Mouse (Mus musculus) neural tube, embryonic 15.5 days (tissue): ENCODE measurements around the gene Frmd8. TPM values are rescaled to one million over a fixed set of nuclear protein-coding genes. Genes with fewer than 3 reads are reported as not detected.

Experiments
- ATAC-seq: fragments of 200-750 bp; cut with Nextera tagmentation; 2 replicates; pipeline ENCODE4 v1.8.0; 2017; ENCODE audit warnings: mild to moderate bottlenecking, moderate TSS enrichment, moderate library complexity; ENCODE audit not compliant: low FRiP score
- H3K27ac ChIP-seq: fragments of 300-500 bp; sonication (generic); replicated peaks from 2 replicates; pipeline ENCODE4 v1.5.1; 2015; ENCODE audit warnings: mild to moderate bottlenecking, inconsistent platforms
- H3K27me3 ChIP-seq: fragments of 300-500 bp; sonication (generic); replicated peaks from 2 replicates; pipeline ENCODE4 v1.6.1; 2015; ENCODE audit warnings: inconsistent platforms
- H3K36me3 ChIP-seq: fragments of 300-500 bp; sonication (generic); 2 replicates; pipeline ENCODE4 v1.6.1; 2015; ENCODE audit warnings: inconsistent platforms
- H3K4me1 ChIP-seq: fragments of 300-500 bp; sonication (generic); 2 replicates; pipeline ENCODE4 v1.6.1; 2015; ENCODE audit warnings: inconsistent platforms
- H3K4me2 ChIP-seq: fragments of 300-500 bp; sonication (generic); 2 replicates; pipeline ENCODE4 v1.6.1; 2015; ENCODE audit warnings: inconsistent platforms, mild to moderate bottlenecking, moderate library complexity
- H3K4me3 ChIP-seq: fragments of 300-500 bp; sonication (generic); replicated peaks from 2 replicates; pipeline ENCODE4 v1.5.1; 2015; ENCODE audit warnings: mild to moderate bottlenecking, inconsistent platforms
- H3K9ac ChIP-seq: fragments of 300-500 bp; sonication (generic); replicated peaks from 2 replicates; pipeline ENCODE4 v1.6.1; 2015; ENCODE audit warnings: mild to moderate bottlenecking, inconsistent platforms
- H3K9me3 ChIP-seq: fragments of 300-500 bp; sonication (generic); replicated peaks from 2 replicates; pipeline ENCODE4 v1.6.1; 2016; ENCODE audit warnings: inconsistent platforms
- WGBS: fragments of 180-500 bp; shearing (Covaris S2); methylation state at CpG from one replicate; pipeline ENCODE4 v1.1.7; 2015; ENCODE audit warnings: mixed read lengths; 5-methylcytosine and 5-hydroxymethylcytosine counted together
- polyA plus RNA-seq: library from polyadenylated mRNA; unstranded; fragments of >200 nt; fragmentation: Nextera tagmentation; extraction: Ambion mirVana; gene quantifications from 2 replicates; pipeline ENCODE4 v1.2.1, GENCODE M21; 2015

Gene Frmd8
- polyA plus RNA-seq, 1 experiment from 2014 or later: 13.8 TPM

DNA sequence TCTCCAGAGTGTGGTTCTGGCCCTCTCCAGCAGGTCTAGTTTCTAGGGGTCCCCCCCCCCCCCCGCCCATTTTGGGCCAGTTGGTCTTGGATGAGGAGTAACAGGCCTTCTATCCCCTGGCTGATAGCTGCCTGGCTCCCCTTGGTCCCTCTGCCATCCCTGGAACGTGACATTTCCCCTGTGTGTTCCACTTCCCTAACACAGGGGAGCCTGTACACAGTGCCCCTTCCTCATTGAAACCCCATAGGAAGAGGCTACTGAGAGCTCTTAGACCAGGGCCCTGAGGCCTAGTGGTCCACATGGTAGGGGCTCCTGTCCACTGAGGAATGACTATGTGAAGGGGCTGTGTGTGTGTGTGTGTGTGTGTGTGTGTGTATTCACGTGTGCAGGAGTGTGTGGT lies 67.3 kb downstream of the Frmd8 start:
- Histone ChIP-seq H3K27me3 (no peaks in the 10 kb centered on the region), H3K4me3 (no peak overlapping the region), H3K4me2 (no peak overlapping the region), H3K4me1 (peaks cover 75% of the 10 kb centered on the region), H3K27ac (no peak overlapping the region), H3K36me3 (no peaks in the 10 kb centered on the region), H3K9ac (no peak overlapping the region), H3K9me3 (no peaks in the 10 kb centered on the region)
- WGBS: 67% methylated on average over 3 of the region's 3 CpGs
- ATAC-seq: no peak

DNA sequence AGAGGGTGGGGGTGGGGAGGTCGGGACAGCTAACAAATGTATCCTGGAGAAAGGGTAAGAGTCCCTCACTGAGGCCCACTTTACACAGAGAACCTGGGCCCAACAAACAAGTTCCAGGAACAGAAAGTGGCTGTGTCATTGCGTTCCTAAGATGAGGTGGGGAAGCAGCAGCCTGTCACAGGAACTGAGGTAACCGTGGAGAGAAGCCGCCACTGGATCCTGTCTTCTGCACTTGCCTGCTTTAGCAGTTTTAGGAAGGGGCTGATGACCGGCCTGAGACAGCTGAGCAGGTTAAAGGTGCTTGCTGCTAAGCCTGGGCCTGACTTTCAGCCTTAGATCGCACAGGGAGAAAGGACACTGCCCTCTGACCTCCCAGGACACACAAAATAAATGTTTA lies 68.3 kb downstream of the Frmd8 start:
- Histone ChIP-seq H3K27me3 (no peaks in the 10 kb centered on the region), H3K36me3 (no peaks in the 10 kb centered on the region), H3K4me3 (no peak overlapping the region), H3K9ac (no peak overlapping the region), H3K4me1 (peaks cover 65% of the 10 kb centered on the region), H3K4me2 (no peak overlapping the region), H3K9me3 (no peaks in the 10 kb centered on the region), H3K27ac (peak overlapping the region; percentile 77)
- no peak for ATAC-seq
- 30% methylated on average over 6 of the region's 6 CpGs for WGBS

DNA sequence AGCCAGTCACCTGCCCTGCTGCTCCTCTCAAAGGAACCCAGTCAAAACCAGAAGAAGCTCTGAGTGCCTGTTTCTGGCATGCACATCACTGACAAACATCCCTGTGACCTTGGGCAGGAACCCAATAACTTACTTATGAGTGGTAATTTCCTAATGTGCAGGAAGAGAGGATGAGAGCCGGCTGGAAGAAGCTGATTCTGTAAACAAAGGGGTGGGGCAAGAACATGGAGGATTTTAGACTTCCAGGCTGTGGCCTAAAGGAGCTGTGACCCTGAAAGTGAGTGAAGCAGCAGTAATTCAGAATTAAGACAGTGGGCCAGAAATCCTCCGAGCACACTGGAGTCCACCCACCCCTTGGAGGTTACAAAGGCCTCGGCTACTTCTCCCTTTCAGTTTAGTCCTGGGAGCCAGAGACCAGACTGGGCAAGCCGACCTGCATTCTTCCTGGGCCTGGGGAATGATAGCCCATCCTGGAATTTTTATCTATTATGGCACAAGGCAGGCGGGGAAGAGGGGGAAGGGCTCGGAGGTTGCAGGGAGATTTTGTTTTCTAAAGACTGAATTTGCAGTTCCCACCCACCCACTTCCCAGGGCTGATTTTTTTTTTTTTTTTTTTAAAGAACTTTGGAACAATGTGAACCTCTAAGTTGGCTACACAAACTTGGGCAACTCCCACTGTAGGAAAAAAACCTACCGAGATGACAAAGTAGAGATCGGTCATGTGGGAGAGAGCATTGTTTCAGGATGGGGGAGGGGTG lies 68.8 kb downstream of the Frmd8 start:
- H3K4me1 ChIP-seq: peaks cover 60% of the 10 kb centered on the region
- 3% methylated on average over 8 of the region's 8 CpGs for WGBS
- H3K4me2 ChIP-seq: no peak overlapping the region; the same call in 1 of the 2 replicates
- peak overlapping the region; percentile 77 for H3K27ac ChIP-seq
- H3K9me3 ChIP-seq: no peaks in the 10 kb centered on the region
- no peaks in the 10 kb centered on the region for H3K27me3 ChIP-seq
- ATAC-seq: no peak
- H3K4me3 ChIP-seq: no peak overlapping the region
- H3K9ac ChIP-seq: 0 out of 2 replicates have a peak overlapping the region, but pooled peaks have one; percentile 20
- H3K36me3 ChIP-seq: no peaks in the 10 kb centered on the region

DNA sequence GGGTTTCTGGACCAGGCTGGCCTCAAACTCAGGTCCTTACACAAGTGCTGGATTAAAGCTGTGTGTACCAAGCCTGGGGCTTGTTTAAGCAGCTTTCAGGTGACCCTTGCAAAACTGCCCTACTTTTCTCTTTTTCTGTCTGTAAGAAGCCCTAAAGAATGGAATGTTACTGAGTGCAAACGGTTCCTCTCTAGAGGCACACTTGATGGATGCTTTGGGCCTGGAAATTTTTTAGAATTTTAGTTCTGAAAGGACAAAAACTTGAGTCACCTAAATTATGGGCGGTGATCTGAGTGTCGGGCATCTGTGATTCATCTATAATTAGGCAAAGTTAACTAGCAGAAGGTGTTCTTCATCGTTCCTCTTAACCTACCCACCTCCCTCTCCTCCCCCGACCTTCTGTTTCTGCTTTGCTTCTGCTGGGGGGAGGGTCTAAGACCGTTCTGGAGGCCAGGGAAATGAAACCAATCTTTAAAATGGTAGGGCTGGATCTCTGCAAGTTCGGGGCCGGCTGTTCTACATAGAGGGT lies 70.6 kb downstream of the Frmd8 start:
- 33% methylated on average over 8 of the region's 8 CpGs for WGBS
- H3K4me3 ChIP-seq: peak overlapping the region; percentile 88; the same call in 1 of the 2 replicates
- ATAC-seq: no peak

DNA sequence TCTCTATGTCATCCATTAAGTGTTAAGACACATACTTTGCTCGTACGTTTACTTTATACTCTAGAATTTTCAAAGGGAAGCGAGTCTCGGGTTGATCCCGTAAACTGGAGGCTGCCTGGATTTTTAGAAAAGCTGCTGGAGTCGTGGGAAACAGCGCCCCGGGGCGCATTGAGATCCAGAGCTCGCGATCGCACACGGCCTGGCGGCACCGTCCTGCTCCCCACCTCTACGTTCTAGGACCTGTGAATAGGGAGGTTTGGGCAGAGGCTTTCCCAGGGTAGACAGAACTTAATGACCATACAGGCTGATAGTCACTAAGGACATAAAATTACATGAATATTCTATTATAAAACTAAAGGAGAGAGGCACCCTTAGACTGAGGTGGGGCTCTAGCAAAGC lies 71.2 kb downstream of the Frmd8 start:
- peak overlapping the region; percentile 100 for H3K27ac ChIP-seq
- peak; percentile 29; the same call in 1 of the 2 replicates for ATAC-seq
- H3K9ac ChIP-seq: peak overlapping the region; percentile 53
- no peaks in the 10 kb centered on the region for H3K27me3 ChIP-seq
- H3K9me3 ChIP-seq: no peaks in the 10 kb centered on the region
- H3K4me3 ChIP-seq: peak overlapping the region; percentile 88
- H3K36me3 ChIP-seq: no peaks in the 10 kb centered on the region
- under 1% methylated on average over 16 of the region's 16 CpGs for WGBS
- H3K4me2 ChIP-seq: peak overlapping the region; percentile 93
- peaks cover 38% of the 10 kb centered on the region for H3K4me1 ChIP-seq

More for the DNA sequence above, 70.6 kb downstream of the Frmd8 start:
- peak overlapping the region; percentile 93 for H3K4me2 ChIP-seq
- H3K27me3 ChIP-seq: no peaks in the 10 kb centered on the region
- no peaks in the 10 kb centered on the region for H3K36me3 ChIP-seq
- H3K27ac ChIP-seq: peak overlapping the region; percentile 100
- no peaks in the 10 kb centered on the region for H3K9me3 ChIP-seq
- peak overlapping the region; percentile 53 for H3K9ac ChIP-seq
- peaks cover 42% of the 10 kb centered on the region for H3K4me1 ChIP-seq

DNA sequence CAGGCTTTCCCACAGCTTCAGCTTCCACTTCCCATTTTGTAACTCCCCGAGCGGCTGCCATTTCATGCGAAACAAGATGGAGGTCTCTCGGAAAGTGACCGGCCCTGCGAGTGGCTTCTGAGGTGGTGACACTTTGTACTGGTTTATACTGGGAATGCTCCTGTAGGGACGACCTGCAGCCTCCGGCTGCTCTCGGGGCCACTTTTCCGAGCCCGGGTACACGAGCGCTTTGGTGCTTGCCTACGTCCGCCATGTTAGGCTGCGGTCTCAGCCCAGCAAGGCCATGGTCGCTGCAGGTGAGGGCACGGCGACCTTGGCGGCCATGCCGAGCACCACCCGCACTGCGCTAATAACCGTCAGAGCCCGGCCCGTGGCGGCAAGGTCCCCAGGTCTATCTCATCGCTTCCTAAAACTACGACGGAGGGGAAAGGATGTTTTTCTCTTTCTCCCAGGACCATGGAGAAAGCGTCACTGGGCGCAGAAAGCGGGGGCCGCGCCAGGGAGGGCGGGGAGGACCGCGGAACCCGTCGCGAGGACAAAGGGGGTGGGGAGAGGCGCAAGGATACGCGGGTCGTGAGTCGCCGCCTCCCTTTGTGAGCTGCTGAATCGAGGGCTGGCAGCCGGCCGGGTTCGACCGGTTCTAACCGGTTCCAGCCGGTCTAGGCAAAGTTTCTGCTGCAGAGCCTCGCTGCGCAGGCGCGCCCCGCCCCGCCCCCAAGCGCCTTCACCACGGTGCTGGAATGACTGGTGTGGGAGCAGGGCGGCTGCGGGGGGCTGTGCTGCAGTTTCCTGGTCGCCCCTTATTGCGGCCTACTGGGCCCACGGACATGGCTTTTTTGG lies 71.8 kb downstream of the Frmd8 start:
- WGBS: under 1% methylated on average over 67 of the region's 67 CpGs
- peaks cover 36% of the 10 kb centered on the region for H3K4me1 ChIP-seq
- no peaks in the 10 kb centered on the region for H3K27me3 ChIP-seq
- ATAC-seq: peak; percentile 96
- H3K9ac ChIP-seq: peak overlapping the region; percentile 85
- no peaks in the 10 kb centered on the region for H3K9me3 ChIP-seq
- H3K4me3 ChIP-seq: peak overlapping the region; percentile 88
- peak overlapping the region; percentile 100 for H3K27ac ChIP-seq
- peak overlapping the region; percentile 93 for H3K4me2 ChIP-seq
- H3K36me3 ChIP-seq: no peaks in the 10 kb centered on the region

DNA sequence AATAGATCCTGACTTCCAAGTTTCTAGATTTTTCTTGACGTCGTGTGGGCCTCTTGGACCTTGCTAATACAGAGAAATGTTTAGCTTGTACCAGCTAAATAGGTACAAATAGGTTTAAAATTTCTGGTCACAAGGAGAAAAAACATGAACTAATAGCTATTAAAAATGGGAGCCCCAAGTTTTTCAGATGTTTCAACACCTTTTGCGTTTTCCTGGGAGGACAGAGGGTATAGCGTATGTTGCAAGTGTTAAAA lies 72.4 kb downstream of the Frmd8 start:
- peaks cover 36% of the 10 kb centered on the region for H3K4me1 ChIP-seq
- under 1% methylated on average over 4 of the region's 4 CpGs for WGBS
- peak overlapping the region; percentile 85 for H3K9ac ChIP-seq
- H3K4me3 ChIP-seq: peak overlapping the region; percentile 88
- peaks cover 3% of the 10 kb centered on the region for H3K36me3 ChIP-seq
- H3K9me3 ChIP-seq: no peaks in the 10 kb centered on the region
- no peaks in the 10 kb centered on the region for H3K27me3 ChIP-seq
- no peak for ATAC-seq
- H3K4me2 ChIP-seq: peak overlapping the region; percentile 93
- H3K27ac ChIP-seq: peak overlapping the region; percentile 100

DNA sequence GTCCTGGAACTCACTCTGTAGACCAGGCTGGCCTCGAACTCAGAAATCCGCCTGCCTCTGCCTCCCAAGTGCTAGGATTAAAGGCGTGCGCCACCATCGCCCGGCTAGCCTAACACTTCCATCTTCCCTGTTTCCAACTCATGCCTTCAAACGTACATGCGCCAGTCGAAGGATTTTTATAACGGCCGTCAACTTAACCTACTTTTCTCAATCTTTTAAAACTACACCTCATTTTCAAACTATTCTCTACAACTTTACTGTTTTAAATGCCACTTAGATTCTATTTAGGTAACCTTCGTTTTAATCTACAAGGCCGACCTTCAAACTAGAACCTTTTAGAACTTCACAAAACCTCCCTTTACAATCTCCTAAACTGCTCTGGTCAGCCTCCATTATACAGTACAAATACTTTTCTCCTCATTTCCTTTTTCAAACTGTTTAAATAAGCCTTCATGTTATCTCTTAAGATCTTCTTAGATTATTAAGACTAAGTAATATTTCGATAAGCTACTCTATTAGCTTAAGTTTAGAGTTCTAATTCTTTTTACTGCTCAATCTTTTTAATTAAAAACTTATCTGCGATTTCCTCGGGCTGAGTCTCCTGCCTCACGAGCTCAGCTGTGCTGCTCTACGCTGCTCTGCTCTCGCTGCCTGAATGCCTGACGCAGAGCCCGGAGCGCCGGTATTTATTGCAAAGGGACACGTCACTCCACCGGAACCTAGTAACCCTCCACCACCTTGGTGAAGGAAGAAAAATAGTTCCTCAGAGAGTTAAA lies 72.9 kb downstream of the Frmd8 start:
- H3K9me3 ChIP-seq: no peaks in the 10 kb centered on the region
- peak overlapping the region; percentile 93 for H3K4me2 ChIP-seq
- H3K4me1 ChIP-seq: peaks cover 36% of the 10 kb centered on the region
- peak overlapping the region; percentile 88 for H3K4me3 ChIP-seq
- peaks cover 9% of the 10 kb centered on the region for H3K36me3 ChIP-seq
- H3K27ac ChIP-seq: peak overlapping the region; percentile 100
- peak; percentile 58; the same call in 1 of the 2 replicates for ATAC-seq
- under 1% methylated on average over 25 of the region's 25 CpGs for WGBS
- no peaks in the 10 kb centered on the region for H3K27me3 ChIP-seq
- H3K9ac ChIP-seq: peak overlapping the region; percentile 85

DNA sequence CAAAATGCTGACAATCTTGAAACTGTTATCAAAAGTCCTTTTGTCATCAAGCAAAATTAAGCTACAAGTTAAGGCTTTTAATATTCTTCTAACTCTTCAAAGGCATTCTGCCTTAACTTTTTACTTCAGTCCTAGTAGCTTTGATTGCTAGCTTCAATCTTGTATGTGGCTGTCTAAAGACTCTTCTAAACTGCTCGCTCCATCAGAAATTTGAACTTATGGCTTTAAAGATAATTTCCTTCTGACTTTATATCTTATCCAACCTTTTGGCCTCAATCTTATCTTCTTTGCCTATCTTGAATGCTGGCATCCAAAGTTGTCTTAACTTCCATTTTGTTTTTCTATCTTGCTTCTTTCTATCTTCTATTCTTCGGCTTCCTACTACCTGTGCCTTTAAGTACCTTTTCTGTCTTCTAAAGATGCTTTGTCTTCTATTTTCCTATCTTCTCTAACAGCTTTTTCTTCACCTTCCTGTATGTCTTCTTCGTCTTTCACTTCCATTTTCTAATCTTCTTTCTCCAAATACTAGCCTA lies 73.6 kb downstream of the Frmd8 start:
- peak overlapping the region; percentile 88 for H3K4me3 ChIP-seq
- WGBS: 5% methylated on average over 3 of the region's 3 CpGs
- H3K27me3 ChIP-seq: no peaks in the 10 kb centered on the region

DNA sequence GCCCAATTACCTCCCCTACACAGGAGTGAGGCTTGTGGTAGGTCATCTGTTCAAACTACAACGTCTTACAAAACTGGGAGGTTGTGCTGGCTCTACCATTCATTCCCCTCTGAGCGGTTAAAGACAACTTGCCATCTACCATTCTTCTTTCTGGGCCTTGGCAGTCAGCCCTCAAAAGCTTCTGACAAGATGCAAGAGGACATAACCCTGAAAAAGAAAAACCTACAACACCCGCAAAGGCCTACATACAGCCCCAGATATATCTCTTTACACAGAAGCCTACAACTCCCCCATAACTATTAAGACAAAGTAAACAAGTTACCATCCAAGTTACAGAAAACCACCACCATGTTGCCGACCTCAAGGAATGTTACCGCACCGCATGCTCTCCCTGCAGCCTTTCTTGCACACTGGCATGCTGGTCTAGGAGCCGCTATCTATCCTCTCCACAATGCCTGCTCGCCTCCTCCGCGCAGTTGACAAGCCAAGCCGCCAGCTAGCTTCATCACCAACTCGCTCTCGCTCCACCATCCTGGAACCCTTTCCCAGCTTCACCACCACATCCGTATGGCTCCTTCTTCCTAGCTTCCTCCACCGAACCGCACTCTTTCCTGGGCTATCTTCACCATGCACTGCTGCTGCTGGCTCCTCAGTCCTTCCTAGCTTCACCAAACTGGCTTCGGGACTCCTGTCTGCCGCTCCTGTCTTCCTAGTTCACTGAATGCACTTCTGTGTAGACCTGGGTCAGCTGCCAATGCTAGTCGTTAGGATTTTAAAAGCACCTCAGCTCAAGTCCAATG lies 74.2 kb downstream of the Frmd8 start:
- ATAC-seq: no peak
- peak overlapping the region; percentile 85 for H3K9ac ChIP-seq
- H3K27ac ChIP-seq: peak overlapping the region; percentile 100
- under 1% methylated on average over 19 of the region's 19 CpGs for WGBS
- peaks cover 22% of the 10 kb centered on the region for H3K36me3 ChIP-seq
- H3K27me3 ChIP-seq: no peaks in the 10 kb centered on the region
- peak overlapping the region; percentile 93 for H3K4me2 ChIP-seq
- H3K4me3 ChIP-seq: peak overlapping the region; percentile 88
- no peaks in the 10 kb centered on the region for H3K9me3 ChIP-seq
- H3K4me1 ChIP-seq: peaks cover 37% of the 10 kb centered on the region

More for the DNA sequence above, 73.6 kb downstream of the Frmd8 start:
- ATAC-seq: no peak
- Histone ChIP-seq H3K27ac (peak overlapping the region; percentile 100), H3K4me2 (peak overlapping the region; percentile 93), H3K9me3 (no peaks in the 10 kb centered on the region), H3K36me3 (peaks cover 16% of the 10 kb centered on the region), H3K4me1 (peaks cover 37% of the 10 kb centered on the region), H3K9ac (peak overlapping the region; percentile 85)
